9 mouse cellular contexts compared by ENCODE assay signal in the genomic region with DNA sequence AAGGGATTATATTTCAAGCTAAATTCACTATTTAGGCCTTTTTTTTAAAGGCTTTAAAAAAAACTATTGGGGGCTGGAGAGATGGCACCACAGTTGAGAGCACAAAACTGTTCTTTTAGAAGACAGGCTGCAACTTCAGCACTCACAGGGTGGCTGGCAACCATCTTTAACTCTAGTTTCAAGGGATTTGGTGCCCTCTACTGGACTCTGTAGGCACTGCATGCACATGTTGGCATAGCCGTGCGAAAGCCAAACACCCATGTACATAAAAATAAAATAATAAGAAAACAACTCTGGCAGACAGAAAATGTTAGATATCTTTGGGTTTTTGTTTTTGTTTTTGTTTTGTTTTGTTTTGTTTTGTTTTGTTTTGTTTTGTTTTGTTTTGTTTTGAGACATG. TPM values are rescaled to one million over a fixed set of nuclear protein-coding genes. Genes with fewer than 3 reads are reported as not detected.
DNase-seq lines count a peak whose midpoint lies in the region; ATAC-seq and TF ChIP-seq lines count a peak whose summit lies in the region.
"Had no signal": no experiment of that assay in that cellular context is flagged by ENCODE, and none has a peak within 500 bp of the region (broad histone marks: within the 10 kb centered on the region; RNA-seq: fewer than 3 reads in every experiment).

No protein-coding gene starts in this region.

- intact Hi-C loops in heart, adult 2 months (cut with DNase I), result loop anchor here (1.0 to 2.0 kb wide), 4 partner anchors 77 to 342 kb away; partner anchors contain the start of gene Rasa3

- peaks cover 5% of the 10 kb centered on the region for H3K4me1 ChIP-seq in heart, adult 2 months (ENCODE audit: control insufficient read depth, insufficient read depth, low read length)
- H3K4me1 ChIP-seq in heart, embryonic 11.5 days (ENCODE audit: control insufficient read depth, insufficient read depth, low read length), result peaks cover 4% of the 10 kb centered on the region
- H3K4me1 ChIP-seq in midbrain, postnatal 0 days (ENCODE audit: insufficient read depth, low read length), result peaks cover under 1% of the 10 kb centered on the region; the same call in 1 of the 2 replicates

- WGBS in heart, adult 2 months, result 20% methylated on average over 2 of the region's 2 CpGs
- 27% methylated on average over 2 of the region's 2 CpGs for WGBS in heart, embryonic 11.5 days (ENCODE audit: insufficient replicate concordance)
- 32% methylated on average over 2 of the region's 2 CpGs for WGBS in midbrain, postnatal 0 days

- no peak overlapping the region for H3K9ac ChIP-seq in heart, adult 2 months (ENCODE audit: low read depth, low read length)
- H3K9ac ChIP-seq in heart, embryonic 11.5 days (ENCODE audit: low read depth, low read length), result no peak overlapping the region
- no peak overlapping the region for H3K9ac ChIP-seq in midbrain, postnatal 0 days (replicated peaks; ENCODE audit: low read length, poor library complexity, severe bottlenecking)
- H3K9ac ChIP-seq: embryonic facial prominence, embryonic 13.5 days had no signal

- TF ChIP-seq EP300 in heart, adult 2 months (IDR thresholded peaks at IDR 0.05; ENCODE audit: insufficient read depth, low read depth, low read length), result peak; percentile 64; the same call in 1 of the 2 replicates

- H3K79me2 ChIP-seq in heart, adult 2 months (replicated peaks; ENCODE audit: control insufficient read depth, insufficient read depth, low read length), result peaks cover 2% of the 10 kb centered on the region; the same call in 1 of the 2 replicates

- peaks cover 1% of the 10 kb centered on the region for H3K36me3 ChIP-seq in heart, adult 2 months (ENCODE audit: control insufficient read depth, insufficient read depth, low read length)
- no peaks in the 10 kb centered on the region for H3K36me3 ChIP-seq in heart, embryonic 11.5 days (ENCODE audit: control insufficient read depth, insufficient read depth, low read length)
- H3K36me3 ChIP-seq in midbrain, postnatal 0 days (ENCODE audit: insufficient read depth, low read length), result no peaks in the 10 kb centered on the region
- H3K36me3 ChIP-seq: embryonic facial prominence, embryonic 13.5 days had no signal

- ATAC-seq in heart, embryonic 11.5 days (replicated peaks; ENCODE audit: insufficient number of reproducible peaks, low FRiP score, low TSS enrichment), result no peak
- no peak for ATAC-seq in midbrain, postnatal 0 days (ENCODE audit: low FRiP score)

- peak; percentile 66 to 85 for DNase-seq in heart, adult 2 months
- peak; percentile 91 for DNase-seq in NIH3T3 (ENCODE audit: low read depth)
- peak; percentile 54 for DNase-seq in cerebellum, adult 9-11 months
- DNase-seq in gastrocnemius, postnatal 4 days (ENCODE audit: low spot score in 2 of 2), result peak; percentile 60 to 82
- peak; percentile 21 to 37 for DNase-seq in layer of hippocampus, postnatal 36 days
- DNase-seq in midbrain, postnatal 0 days (ENCODE audit: low spot score), result peak; percentile 86
- DNase-seq in testis, postnatal 10 days (ENCODE audit: low spot score), result peak; percentile 92

- no peak overlapping the region for H3K4me2 ChIP-seq in heart, embryonic 11.5 days
- no peak overlapping the region for H3K4me2 ChIP-seq in midbrain, postnatal 0 days (ENCODE audit: low read depth, low read length, poor library complexity, severe bottlenecking)
- H3K4me2 ChIP-seq: embryonic facial prominence, embryonic 13.5 days had no signal

- no peak overlapping the region for H3K27ac ChIP-seq in heart, adult 2 months
- no peak overlapping the region for H3K27ac ChIP-seq in heart, embryonic 11.5 days (ENCODE audit: low read depth, low read length)
- H3K27ac ChIP-seq in midbrain, postnatal 0 days (ENCODE audit: low read depth, low read length), result no peak overlapping the region
- H3K27ac ChIP-seq: embryonic facial prominence, embryonic 13.5 days had no signal

- H3K27me3 ChIP-seq in heart, adult 2 months (ENCODE audit: control insufficient read depth, insufficient read depth, low read length), result no peaks in the 10 kb centered on the region
- H3K27me3 ChIP-seq in heart, embryonic 11.5 days (ENCODE audit: control insufficient read depth, insufficient read depth, low read length), result no peaks in the 10 kb centered on the region
- H3K27me3 ChIP-seq in midbrain, postnatal 0 days (ENCODE audit: insufficient read depth, low read length), result no peaks in the 10 kb centered on the region
- H3K27me3 ChIP-seq: embryonic facial prominence, embryonic 13.5 days had no signal

- H3K9me3 ChIP-seq in heart, embryonic 11.5 days (replicated peaks; ENCODE audit: control insufficient read depth, low read length), result no peaks in the 10 kb centered on the region
- H3K9me3 ChIP-seq in midbrain, postnatal 0 days (ENCODE audit: low read length), result no peaks in the 10 kb centered on the region

- TF ChIP-seq CTCF in heart, adult 2 months (IDR thresholded peaks at IDR 0.05), result peak; percentile 92
- TF ChIP-seq CTCF in midbrain, postnatal 0 days (IDR thresholded peaks at IDR 0.05), result peak; percentile 85

- TF ChIP-seq POLR2A in heart, adult 2 months (IDR thresholded peaks at IDR 0.05; ENCODE audit: insufficient read depth, low read depth, low read length), result no peak

- no peak overlapping the region for H3K4me3 ChIP-seq in heart, adult 2 months
- H3K4me3 ChIP-seq in heart, embryonic 11.5 days (ENCODE audit: low read depth, low read length), result no peak overlapping the region
- no peak overlapping the region for H3K4me3 ChIP-seq in midbrain, postnatal 0 days (ENCODE audit: low read depth, low read length)
- H3K4me3 ChIP-seq: embryonic facial prominence, embryonic 13.5 days had no signal

RNA-seq across cellular contexts. Expression of gene Cdc16, which starts 3.8 kb away (rescaled TPM):
- total RNA-seq in heart, adult 2 months (2021), result 10 to 100 TPM; 28.1 to 30.5 TPM
- polyA plus RNA-seq in heart, adult 2 months (2012; rRNA removed), result 21.3 and 39.4 TPM in 2 replicates
- polyA plus RNA-seq in heart, embryonic 11.5 days (2014; fragmentation: Nextera tagmentation; extraction: Ambion mirVana), result 154 and 160 TPM in 2 replicates
- 10 to 100 TPM; 63.6 to 70.9 TPM for total RNA-seq in gastrocnemius, postnatal 4 days (2021)
- total RNA-seq in layer of hippocampus, postnatal 36 days (2021), result 10 to 100 TPM; 57.6 to 60.0 TPM
- total RNA-seq in midbrain, postnatal 0 days (2014; rRNA removed), result 96.2 and 111 TPM in 2 replicates
- 91.5 and 92.2 TPM in 2 replicates for polyA plus RNA-seq in midbrain, postnatal 0 days (2015; fragmentation: Nextera tagmentation; extraction: Ambion mirVana)

RNA-seq across cellular contexts. Expression of gene Upf3a, which starts 31.7 kb away (rescaled TPM):
- total RNA-seq in heart, adult 2 months (2021), result 1 to 10 TPM; 7.1 to 9.6 TPM
- 4.9 and 6.7 TPM in 2 replicates for polyA plus RNA-seq in heart, adult 2 months (2012; rRNA removed)
- 27.4 and 28.1 TPM in 2 replicates for polyA plus RNA-seq in heart, embryonic 11.5 days (2014; fragmentation: Nextera tagmentation; extraction: Ambion mirVana)
- 10 to 100 TPM; 17.9 to 21.5 TPM for total RNA-seq in gastrocnemius, postnatal 4 days (2021)
- 10 to 100 TPM; 35.6 to 35.7 TPM for total RNA-seq in layer of hippocampus, postnatal 36 days (2021)
- total RNA-seq in midbrain, postnatal 0 days (2014; rRNA removed), result 15.2 and 19.7 TPM in 2 replicates
- 44.0 and 44.6 TPM in 2 replicates for polyA plus RNA-seq in midbrain, postnatal 0 days (2015; fragmentation: Nextera tagmentation; extraction: Ambion mirVana)

RNA-seq across cellular contexts. Expression of gene Cfap97d2, which starts 48.0 kb away (rescaled TPM):
- total RNA-seq in heart, adult 2 months (2021), result under 1 TPM in 1 of 2 experiments, not detected in 1; 0.52 TPM
- 0.49 TPM in 1 of 2 replicates, not detected in the other for polyA plus RNA-seq in heart, adult 2 months (2012; rRNA removed)
- polyA plus RNA-seq in heart, embryonic 11.5 days (2014; fragmentation: Nextera tagmentation; extraction: Ambion mirVana), result not detected in 2 replicates
- not detected for total RNA-seq in gastrocnemius, postnatal 4 days (2021)
- 1 to 10 TPM; 1.1 to 1.3 TPM for total RNA-seq in layer of hippocampus, postnatal 36 days (2021)
- total RNA-seq in midbrain, postnatal 0 days (2014; rRNA removed), result 0.24 and 4.9 TPM in 2 replicates
- 1.4 and 2.8 TPM in 2 replicates for polyA plus RNA-seq in midbrain, postnatal 0 days (2015; fragmentation: Nextera tagmentation; extraction: Ambion mirVana)

Comparison
In these comparisons a context has a peak if more than half of its experiments do, and no peak if none do; other contexts are left out.
1. DNase-seq: peak in every context shown above with its lines; median percentile 92 in testis, postnatal 10 days; 91 in NIH3T3; 86 in midbrain, postnatal 0 days; 76 in heart, adult 2 months; 71 in gastrocnemius, postnatal 4 days; 54 in cerebellum, adult 9-11 months; 29 in layer of hippocampus, postnatal 36 days.